ENCODE assay signal across 18 mouse cellular contexts in genomic region chr9:48821431-48821830, GRCm38 (mm10). TPM values are rescaled to one million over a fixed set of nuclear protein-coding genes. Genes with fewer than 3 reads are reported as not detected.
DNase-seq lines count a peak whose midpoint lies in the region; ATAC-seq lines count a peak whose summit lies in the region.
"Had no signal": no experiment of that assay in that cellular context is flagged by ENCODE, and none has a peak within 500 bp of the region (broad histone marks: within the 10 kb centered on the region; RNA-seq: fewer than 3 reads in every experiment).

No protein-coding gene starts in this region.

- peak; percentile 30 for DNase-seq in thymus, postnatal 4 days
- no peak for DNase-seq in thymus, postnatal 10 days (ENCODE audit: low spot score in 2 of 2)
- no peak for DNase-seq in right cerebral cortex, postnatal 36 days (ENCODE audit: low spot score in 2 of 2)
- no peak for DNase-seq in left cerebral cortex, adult 8-10 months (ENCODE audit: low spot score in 2 of 2)
- DNase-seq: adrenal gland, adult 8-10 months; cerebellum, adult 2 months; gastrocnemius, postnatal 36 days; kidney, adult 11 months; kidney, postnatal 4 days; right cerebral cortex, postnatal 4 days had no signal

- H3K36me3 ChIP-seq in heart, embryonic 16.5 days (ENCODE audit: control insufficient read depth, insufficient read depth): no peaks in the 10 kb centered on the region
- H3K36me3 ChIP-seq in heart, embryonic 11.5 days (ENCODE audit: control insufficient read depth, insufficient read depth, low read length): no peaks in the 10 kb centered on the region
- H3K36me3 ChIP-seq: heart, embryonic 15.5 days; hindbrain, embryonic 15.5 days; limb, embryonic 15.5 days; midbrain, embryonic 13.5 days had no signal

- peaks cover 4% of the 10 kb centered on the region for H3K27me3 ChIP-seq in heart, embryonic 16.5 days (ENCODE audit: control insufficient read depth, insufficient read depth, low read length)
- peaks cover 26% of the 10 kb centered on the region for H3K27me3 ChIP-seq in heart, embryonic 11.5 days (ENCODE audit: control insufficient read depth, insufficient read depth, low read length)
- H3K27me3 ChIP-seq: hindbrain, embryonic 15.5 days had no signal

- H3K27ac ChIP-seq in heart, embryonic 16.5 days (ENCODE audit: low read length): 0 out of 2 replicates have a peak overlapping the region, but pooled peaks have one; percentile 4
- no peak overlapping the region for H3K27ac ChIP-seq in heart, embryonic 11.5 days (ENCODE audit: low read depth, low read length)
- H3K27ac ChIP-seq: heart, embryonic 15.5 days; hindbrain, embryonic 15.5 days; limb, embryonic 15.5 days; midbrain, embryonic 13.5 days had no signal

- WGBS in heart, embryonic 16.5 days: 82% methylated on average over 9 of the region's 9 CpGs
- 74% methylated on average over 9 of the region's 9 CpGs for WGBS in heart, embryonic 11.5 days (ENCODE audit: insufficient replicate concordance)

- H3K4me2 ChIP-seq in heart, embryonic 16.5 days (ENCODE audit: low read depth, low read length): no peak overlapping the region
- H3K4me2 ChIP-seq in heart, embryonic 11.5 days: no peak overlapping the region
- H3K4me2 ChIP-seq: heart, embryonic 15.5 days; hindbrain, embryonic 15.5 days; limb, embryonic 15.5 days; midbrain, embryonic 13.5 days had no signal

- no peak overlapping the region for H3K4me3 ChIP-seq in heart, embryonic 16.5 days (ENCODE audit: low read length)
- no peak overlapping the region for H3K4me3 ChIP-seq in heart, embryonic 11.5 days (ENCODE audit: low read depth, low read length)
- H3K4me3 ChIP-seq: heart, embryonic 15.5 days; hindbrain, embryonic 15.5 days; limb, embryonic 15.5 days; midbrain, embryonic 13.5 days had no signal

- no peak overlapping the region for H3K9ac ChIP-seq in heart, embryonic 16.5 days (ENCODE audit: low read length)
- no peak overlapping the region for H3K9ac ChIP-seq in heart, embryonic 11.5 days (ENCODE audit: low read depth, low read length)
- H3K9ac ChIP-seq: heart, embryonic 15.5 days; hindbrain, embryonic 15.5 days; limb, embryonic 15.5 days; midbrain, embryonic 13.5 days had no signal

- no peaks in the 10 kb centered on the region for H3K9me3 ChIP-seq in heart, embryonic 16.5 days (replicated peaks; ENCODE audit: control insufficient read depth, low read length)
- H3K9me3 ChIP-seq in heart, embryonic 11.5 days (replicated peaks; ENCODE audit: control insufficient read depth, low read length): no peaks in the 10 kb centered on the region
- H3K9me3 ChIP-seq: heart, embryonic 15.5 days; hindbrain, embryonic 15.5 days; limb, embryonic 15.5 days; midbrain, embryonic 13.5 days had no signal

- H3K4me1 ChIP-seq in heart, embryonic 16.5 days (ENCODE audit: control insufficient read depth, insufficient read depth, low read length): peaks cover 45% of the 10 kb centered on the region
- peaks cover 18% of the 10 kb centered on the region for H3K4me1 ChIP-seq in heart, embryonic 11.5 days (ENCODE audit: control insufficient read depth, insufficient read depth, low read length)

- no peak for ATAC-seq in heart, embryonic 16.5 days (replicated peaks; ENCODE audit: extremely low read depth, insufficient read depth, low FRiP score)
- ATAC-seq in heart, embryonic 11.5 days (replicated peaks; ENCODE audit: insufficient number of reproducible peaks, low FRiP score, low TSS enrichment): no peak
- peak; percentile 54 to 57; a peak in 3 of 4 replicates for ATAC-seq in hematopoietic stem cell, adult 5-6 weeks (replicated peaks in 1 of 2; ENCODE audit: insufficient read depth in 1 of 2, low FRiP score in 2 of 2, low TSS enrichment in 1 of 2, low read depth in 1 of 2, poor library complexity in 2 of 2, severe bottlenecking in 2 of 2)
- ATAC-seq in monocyte, adult 5-6 weeks (replicated peaks; ENCODE audit: insufficient number of reproducible peaks, low FRiP score, low TSS enrichment, poor library complexity, severe bottlenecking): peak; percentile 57
- ATAC-seq: midbrain, embryonic 13.5 days had no signal

RNA-seq across cellular contexts. Expression of gene Zbtb16, which starts 14.6 kb away (rescaled TPM):
- polyA plus RNA-seq in heart, embryonic 16.5 days (2015; fragmentation: Nextera tagmentation; extraction: Ambion mirVana): 10.4 and 10.5 TPM in 2 replicates
- 0.57 and 0.75 TPM in 2 replicates for polyA plus RNA-seq in heart, embryonic 11.5 days (2014; fragmentation: Nextera tagmentation; extraction: Ambion mirVana)
- total RNA-seq in hematopoietic stem cell, adult 5-6 weeks (2017): 3.3 and 3.7 TPM in 2 replicates
- 25.8 to 37.9 TPM (median 29.0 TPM) in 3 replicates for total RNA-seq in monocyte, adult 5-6 weeks (2017)
- 10 to 100 TPM; 66.8 to 72.0 (median 69.8) TPM for total RNA-seq in left cerebral cortex, adult 8-10 months (2022)

Comparison
In these comparisons a context has a peak if more than half of its experiments do, and no peak if none do; other contexts are left out.
1. ATAC-seq: peak in hematopoietic stem cell, adult 5-6 weeks (2 of 2) and monocyte, adult 5-6 weeks (single experiment); none in heart, embryonic 16.5 days (single experiment) and heart, embryonic 11.5 days (single experiment).